ENCODE assay signal across 10 mouse cellular contexts in the genomic region with DNA sequence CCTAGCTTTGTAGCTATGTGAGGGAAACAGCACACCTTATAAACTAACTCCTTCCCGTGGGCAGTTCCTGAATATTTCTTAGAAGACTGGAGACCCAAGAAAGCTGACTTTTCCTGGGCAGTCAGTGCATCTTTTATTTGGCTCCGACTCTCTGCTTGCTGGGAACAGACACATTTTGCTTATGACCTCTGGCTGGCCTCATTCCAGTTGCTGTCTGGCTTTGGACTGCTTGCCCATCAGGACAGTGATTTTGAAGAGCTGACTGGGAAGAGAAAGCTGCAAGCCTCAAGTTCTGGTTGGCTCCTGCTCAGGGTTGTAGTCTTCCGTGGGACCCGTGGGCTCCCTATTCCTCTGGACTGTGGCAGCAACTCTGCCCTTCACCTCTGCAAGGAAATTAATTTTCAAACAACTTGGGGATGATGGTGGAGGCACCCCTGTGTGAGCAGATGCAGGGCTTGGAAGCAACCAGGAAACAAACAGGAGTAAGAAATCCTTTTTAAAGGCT. TPM values are rescaled to one million over a fixed set of nuclear protein-coding genes. Genes with fewer than 3 reads are reported as not detected.
DNase-seq lines count a peak whose midpoint lies in the region; ATAC-seq lines count a peak whose summit lies in the region.
"Had no signal": no experiment of that assay in that cellular context is flagged by ENCODE, and none has a peak within 500 bp of the region (broad histone marks: within the 10 kb centered on the region; RNA-seq: fewer than 3 reads in every experiment).

No protein-coding gene starts in this region.

- 37% methylated on average over 4 of the region's 4 CpGs for WGBS in kidney, embryonic 15.5 days
- 48% methylated on average over 4 of the region's 4 CpGs for WGBS in embryonic facial prominence, embryonic 12.5 days

- DNase-seq in kidney, adult 9 months = no peak
- peak; percentile 32 for DNase-seq in cerebellum, adult 11-12 months
- DNase-seq in lung, postnatal 10 days = peak; percentile 59
- DNase-seq in layer of hippocampus, postnatal 14 days (ENCODE audit: low spot score in 2 of 2) = no peak
- DNase-seq in thymus, postnatal 14 days = no peak
- no peak for DNase-seq in right cerebral cortex, postnatal 25 days

- peak overlapping the region; percentile 59 for H3K4me3 ChIP-seq in kidney, embryonic 15.5 days (replicated peaks)
- H3K4me3 ChIP-seq in embryonic facial prominence, embryonic 12.5 days = no peak overlapping the region

- peaks cover 20% of the 10 kb centered on the region for H3K4me1 ChIP-seq in kidney, embryonic 15.5 days
- H3K4me1 ChIP-seq in embryonic facial prominence, embryonic 12.5 days = peaks cover 13% of the 10 kb centered on the region; the same call in 1 of the 2 replicates

- H3K4me2 ChIP-seq in kidney, embryonic 15.5 days = peak overlapping the region; percentile 97
- H3K4me2 ChIP-seq in embryonic facial prominence, embryonic 12.5 days (replicated peaks) = peak overlapping the region; percentile 100; the same call in 1 of the 2 replicates

- no peak overlapping the region for H3K27ac ChIP-seq in kidney, embryonic 15.5 days
- H3K27ac ChIP-seq in embryonic facial prominence, embryonic 12.5 days = no peak overlapping the region
- H3K27ac ChIP-seq: macrophage had no signal

- H3K27me3 ChIP-seq in kidney, embryonic 15.5 days = peaks cover 70% of the 10 kb centered on the region
- peaks cover 63% of the 10 kb centered on the region for H3K27me3 ChIP-seq in embryonic facial prominence, embryonic 12.5 days

- no peak for ATAC-seq in kidney, embryonic 15.5 days (replicated peaks; ENCODE audit: low FRiP score)
- no peak for ATAC-seq in embryonic facial prominence, embryonic 12.5 days (ENCODE audit: insufficient number of reproducible peaks, insufficient read depth, low FRiP score, low TSS enrichment)

- no peaks in the 10 kb centered on the region for H3K9me3 ChIP-seq in kidney, embryonic 15.5 days (replicated peaks)
- no peaks in the 10 kb centered on the region for H3K9me3 ChIP-seq in embryonic facial prominence, embryonic 12.5 days

- H3K36me3 ChIP-seq in kidney, embryonic 15.5 days = no peaks in the 10 kb centered on the region
- no peaks in the 10 kb centered on the region for H3K36me3 ChIP-seq in embryonic facial prominence, embryonic 12.5 days

- H3K9ac ChIP-seq in kidney, embryonic 15.5 days = no peak overlapping the region
- H3K9ac ChIP-seq in embryonic facial prominence, embryonic 12.5 days = no peak overlapping the region

RNA-seq across cellular contexts. Expression of a gene that starts 1.7 kb away (rescaled TPM):
- polyA plus RNA-seq in kidney, embryonic 15.5 days (2015; fragmentation: Nextera tagmentation; extraction: Ambion mirVana) = 0.21 and 0.41 TPM in 2 replicates
- 0.05 TPM in 2 replicates for polyA plus RNA-seq in embryonic facial prominence, embryonic 12.5 days (2016; fragmentation: Nextera tagmentation; extraction: Ambion mirVana)
- total RNA-seq in layer of hippocampus, postnatal 14 days (2021) = 10 to 100 TPM; 13.4 to 14.2 TPM
- total RNA-seq: MEL had no signal
- polyA plus RNA-seq: macrophage had no signal

RNA-seq across cellular contexts. Expression of a gene that starts 56.4 kb away (rescaled TPM):
- polyA plus RNA-seq in kidney, embryonic 15.5 days (2015; fragmentation: Nextera tagmentation; extraction: Ambion mirVana) = 0.14 TPM in 1 of 2 replicates, not detected in the other
- polyA plus RNA-seq in embryonic facial prominence, embryonic 12.5 days (2016; fragmentation: Nextera tagmentation; extraction: Ambion mirVana) = 0.19 TPM in 1 of 2 replicates, not detected in the other
- 10 to 100 TPM in 1 of 2 experiments, 1 to 10 TPM in 1; 8.9 to 11.0 TPM for total RNA-seq in layer of hippocampus, postnatal 14 days (2021)

Comparison
In these comparisons a context has a peak if more than half of its experiments do, and no peak if none do; other contexts are left out.
1. DNase-seq: peak in cerebellum, adult 11-12 months (single experiment) and lung, postnatal 10 days (single experiment); none in kidney, adult 9 months (single experiment), layer of hippocampus, postnatal 14 days (0 of 2), thymus, postnatal 14 days (single experiment) and right cerebral cortex, postnatal 25 days (single experiment).